Mouse (Mus musculus) kidney, adult 8-10 months (tissue): ENCODE measurements around the gene Mpv17.

ENCODE experiments used
- DNase-seq, 2 experiments: peaks; one replicate each; pipeline ENCODE4 v3.0.0; 2022

Gene Mpv17

GRCm38 (mm10) chr5:31181183-31181770 lies 27.2 kb upstream of the Mpv17 start:
- no peak for DNase-seq

- peak; percentile 95 to 96 for DNase-seq
Observed at GRCm38 (mm10) chr5:31179766-31180630, 25.9 kb upstream of the Mpv17 start, which contains the start of the genes Gm29609 and Gtf3c2. Gm29609 (minus strand) TSS chr5:31179911. Gtf3c2 (minus strand) TSS chr5:31180144.

GRCm38 (mm10) chr5:31179301-31179765 lies 25.3 kb upstream of the Mpv17 start:
- peak in 1 of 2 experiments; percentile 36 for DNase-seq

GRCm38 (mm10) chr5:31168630-31169029 lies 14.6 kb upstream of the Mpv17 start:
- DNase-seq: no peak

GRCm38 (mm10) chr5:31164878-31165277 lies 10.8 kb upstream of the Mpv17 start:
- DNase-seq: no peak

GRCm38 (mm10) chr5:31162462-31162861 lies 8.4 kb upstream of the Mpv17 start:
- no peak for DNase-seq

GRCm38 (mm10) chr5:31153516-31154151 lies 417 bp downstream of the Mpv17 start:
- DNase-seq: peak in 1 of 2 experiments; percentile 25

- DNase-seq: no peak
Observed at GRCm38 (mm10) chr5:31151746-31152145, 2.3 kb downstream of the Mpv17 start.

GRCm38 (mm10) chr5:31149781-31150180 lies 4.3 kb downstream of the Mpv17 start:
- DNase-seq: no peak

- no peak for DNase-seq
Observed at GRCm38 (mm10) chr5:31138968-31139425, 15.1 kb downstream of the Mpv17 start.

GRCm38 (mm10) chr5:31138241-31138967 lies 15.6 kb downstream of the Mpv17 start, which contains the start of gene Ucn:
Ucn (minus strand) TSS chr5:31138829.
- no peak for DNase-seq

- DNase-seq: no peak
Observed at GRCm38 (mm10) chr5:31137658-31138057, 16.4 kb downstream of the Mpv17 start.

- no peak for DNase-seq
Observed at GRCm38 (mm10) chr5:31136730-31137424, 17.2 kb downstream of the Mpv17 start.

- DNase-seq: no peak
Observed at GRCm38 (mm10) chr5:31126050-31126449, 28.0 kb downstream of the Mpv17 start.

- no peak for DNase-seq
Observed at GRCm38 (mm10) chr5:31123481-31123880, 30.6 kb downstream of the Mpv17 start.

- no peak for DNase-seq
Observed at GRCm38 (mm10) chr5:31121111-31121510, 32.9 kb downstream of the Mpv17 start.

- DNase-seq: no peak
Observed at GRCm38 (mm10) chr5:31116912-31117311, 37.1 kb downstream of the Mpv17 start.

GRCm38 (mm10) chr5:31116354-31116753 lies 37.7 kb downstream of the Mpv17 start, which contains the start of gene Trim54:
Trim54 (plus strand) TSS chr5:31116712.
- DNase-seq: no peak

- no peak for DNase-seq
Observed at GRCm38 (mm10) chr5:31110781-31111180, 43.3 kb downstream of the Mpv17 start.

- no peak for DNase-seq
Observed at GRCm38 (mm10) chr5:31108000-31108490, 46.0 kb downstream of the Mpv17 start, which contains the start of gene Slc30a3. Slc30a3 (minus strand) TSS chr5:31108237.

GRCm38 (mm10) chr5:31105814-31106335 lies 48.2 kb downstream of the Mpv17 start, which contains the start of gene Dnajc5g:
Dnajc5g (plus strand) TSS chr5:31106285.
- DNase-seq: no peak
